Mouse (Mus musculus): ENCODE measurements around the gene Fbxw27.
"Not testable (repeated sequence)": the region's sequence is repeated elsewhere in the genome, so short reads cannot be mapped to it uniquely, and the experiment has no call there.

The Fbxw27 gene

GRCm38 (mm10) chr9:109790570-109790969 is at the start of gene Fbxw27:
TSS of gene Fbxw27 (minus strand) at chr9:109790670.
- DNase-seq (ENCODE audit: low read depth, low spot score), result not testable (repeated sequence)

GRCm38 (mm10) chr9:109833088-109833412 is 42.6 kb upstream of the Fbxw27 start:
- DNase-seq (ENCODE audit: low read depth, low spot score), result no peak

- DNase-seq (ENCODE audit: low read depth, low spot score), result peak; percentile 77
Observed at GRCm38 (mm10) chr9:109832391-109833087, 42.1 kb upstream of the Fbxw27 start, which contains the start of gene Nme6. TSS of gene Nme6 (plus strand) at chr9:109832749.

GRCm38 (mm10) chr9:109826181-109826580 is 35.7 kb upstream of the Fbxw27 start:
- DNase-seq (ENCODE audit: low read depth, low spot score), result no peak

- no peak for DNase-seq (ENCODE audit: low read depth, low spot score)
Observed at GRCm38 (mm10) chr9:109825739-109826138, 35.3 kb upstream of the Fbxw27 start.

- DNase-seq (ENCODE audit: low read depth, low spot score), result no peak
Observed at GRCm38 (mm10) chr9:109816341-109816740, 25.9 kb upstream of the Fbxw27 start.

DNA sequence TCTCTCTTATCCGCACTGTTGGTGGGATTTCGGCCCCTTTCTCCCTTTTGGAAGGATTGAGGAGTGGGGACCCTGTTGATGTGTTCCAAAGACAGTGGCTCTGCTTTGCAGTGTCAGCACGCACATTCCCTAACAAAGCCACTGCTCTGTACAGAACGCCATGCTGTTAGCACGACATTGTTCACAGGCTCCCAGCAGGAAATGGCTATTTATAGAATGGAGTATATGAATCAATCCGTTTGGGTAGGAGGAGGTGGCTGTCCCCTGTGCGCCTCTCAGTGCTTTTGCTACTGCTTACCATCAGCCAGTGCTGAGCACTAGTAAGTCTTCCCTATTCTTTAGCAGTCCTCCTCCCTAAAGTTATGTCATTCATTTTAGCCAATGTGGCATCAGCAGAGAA is 23.0 kb upstream of the Fbxw27 start:
- DNase-seq (ENCODE audit: low read depth, low spot score), result no peak

- DNase-seq (ENCODE audit: low read depth, low spot score), result no peak
Observed at GRCm38 (mm10) chr9:109811980-109812379, 21.5 kb upstream of the Fbxw27 start, which contains the start of gene Spink8. TSS of gene Spink8 (plus strand) at chr9:109812280.

- DNase-seq (ENCODE audit: low read depth, low spot score), result no peak
Observed at GRCm38 (mm10) chr9:109807898-109808297, 17.4 kb upstream of the Fbxw27 start.

DNA sequence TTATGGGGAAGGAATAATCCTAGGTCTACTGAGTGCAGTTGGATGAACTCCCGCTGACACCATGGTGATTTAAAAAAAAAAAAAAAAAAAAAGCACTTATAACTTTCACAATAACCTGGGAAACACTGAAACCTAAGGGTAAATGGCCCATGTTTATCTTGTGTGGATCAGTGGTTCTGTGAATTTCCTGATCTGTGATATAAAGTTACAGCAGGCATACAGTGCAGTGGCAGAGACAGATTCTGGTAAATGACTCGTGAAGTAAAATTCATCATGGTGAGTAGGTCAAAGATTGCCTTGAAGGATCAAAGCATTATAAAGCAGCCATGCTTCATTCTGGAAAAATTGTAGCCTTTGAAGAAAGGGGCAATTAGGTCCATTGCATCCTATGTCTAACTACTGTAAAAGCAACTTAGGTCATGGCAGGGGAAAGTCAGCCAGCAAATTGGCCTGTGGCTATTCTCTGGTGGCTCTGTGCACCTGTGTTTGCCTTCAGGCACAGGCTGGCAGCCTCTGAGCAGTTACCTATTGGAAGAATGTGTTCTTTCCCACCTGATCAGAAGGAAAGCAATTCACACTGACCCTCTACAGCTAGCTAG is 16.3 kb upstream of the Fbxw27 start:
- no peak for DNase-seq (ENCODE audit: low read depth, low spot score)

DNA sequence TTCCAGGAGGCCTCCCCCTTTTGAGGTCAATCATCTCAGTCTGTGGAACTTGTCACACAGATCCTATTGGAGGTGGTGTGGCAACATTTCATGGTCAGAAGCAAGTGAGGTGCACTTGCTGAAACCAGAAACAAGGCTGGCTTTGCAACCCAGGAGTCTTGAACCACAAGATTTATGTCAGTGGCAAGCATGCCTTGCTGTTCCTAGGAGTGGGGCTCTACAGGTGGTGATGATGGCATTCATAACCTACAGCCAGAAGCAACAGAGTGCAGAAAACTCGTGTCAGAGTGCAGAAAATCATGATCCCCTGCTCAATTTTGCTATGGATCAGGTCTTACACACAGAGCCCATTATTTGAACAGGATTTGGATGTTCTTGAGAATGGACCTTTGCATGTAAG is 15.8 kb upstream of the Fbxw27 start:
- no peak for DNase-seq (ENCODE audit: low read depth, low spot score)

DNA sequence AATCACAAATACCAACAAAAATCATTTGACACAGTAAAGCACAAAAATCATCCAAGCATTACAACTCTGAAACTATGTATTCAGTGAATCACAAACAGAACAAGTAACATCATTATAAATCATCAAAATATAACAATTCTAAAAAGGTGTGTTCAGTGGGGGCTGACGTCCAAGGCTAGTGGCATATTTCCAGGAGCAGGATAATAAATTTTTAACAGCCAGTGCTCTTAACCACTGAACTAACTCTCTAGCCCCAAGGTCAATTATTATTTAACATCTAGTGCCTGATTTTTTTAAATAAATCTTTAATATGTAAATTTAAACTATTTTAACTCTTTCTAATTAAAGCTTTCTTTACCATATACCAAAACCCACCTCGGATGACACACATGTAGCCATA is 15.1 kb upstream of the Fbxw27 start:
- not testable (repeated sequence) for DNase-seq (ENCODE audit: low read depth, low spot score)

DNA sequence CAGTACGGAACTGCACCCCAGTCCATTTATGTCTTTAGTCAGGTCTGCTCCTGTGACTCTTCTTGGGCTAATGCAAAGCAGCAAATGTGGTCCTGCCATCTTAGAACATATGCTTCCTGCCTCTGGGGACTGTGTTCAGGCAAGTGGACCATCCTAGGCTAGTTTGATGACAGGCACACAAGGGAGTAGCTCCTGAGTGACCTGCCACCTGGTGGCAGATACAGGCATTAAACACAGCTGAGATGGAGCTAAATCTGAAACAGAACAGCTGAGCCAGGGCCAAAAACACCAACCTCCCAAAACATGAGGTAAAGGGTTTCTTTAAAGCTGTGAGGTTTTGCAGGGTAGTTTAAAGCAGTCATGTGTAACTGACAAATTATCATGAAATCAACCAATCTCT is 7.6 kb upstream of the Fbxw27 start:
- no peak for DNase-seq (ENCODE audit: low read depth, low spot score)

- no peak for DNase-seq (ENCODE audit: low read depth, low spot score)
Observed at GRCm38 (mm10) chr9:109795811-109796210, 5.3 kb upstream of the Fbxw27 start.

GRCm38 (mm10) chr9:109795221-109795620 is 4.8 kb upstream of the Fbxw27 start:
- DNase-seq (ENCODE audit: low read depth, low spot score), result no peak

DNA sequence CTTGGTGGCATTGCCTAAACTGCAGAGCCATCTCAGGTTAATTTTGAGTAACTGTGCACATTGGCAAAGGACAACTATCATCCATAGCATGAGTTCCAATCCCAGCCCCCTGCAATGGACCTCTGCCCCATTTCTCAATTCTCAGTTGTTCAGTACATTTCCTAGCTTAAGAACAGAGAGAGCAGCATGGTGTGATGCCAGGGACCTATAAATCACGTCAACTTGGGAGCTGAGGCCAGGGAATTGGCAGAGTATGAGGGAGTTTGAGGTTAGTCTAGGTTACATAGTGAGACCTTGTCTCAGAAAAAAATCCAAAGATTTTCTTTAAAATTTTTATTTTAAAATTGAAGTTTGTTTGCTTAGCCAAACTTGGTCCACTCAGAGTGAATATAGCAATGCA is 23.6 kb downstream of the Fbxw27 start:
- DNase-seq (ENCODE audit: low read depth, low spot score), result not testable (repeated sequence)

- DNase-seq (ENCODE audit: low read depth, low spot score), result not testable (repeated sequence)
Observed at GRCm38 (mm10) chr9:109745989-109746388, 44.5 kb downstream of the Fbxw27 start, which contains the start of gene Fbxw26. TSS of gene Fbxw26 (minus strand) at chr9:109746089.
